Mouse (Mus musculus) layer of hippocampus, adult 18-20 months (tissue): ENCODE data around the gene Dph5. TPM values are rescaled to one million over a fixed set of nuclear protein-coding genes. Genes with fewer than 3 reads are reported as not detected.
"Not testable (repeated sequence)": the region's sequence is repeated elsewhere in the genome, so short reads cannot be mapped to it uniquely, and the experiment has no call there.

Source experiments
- DNase-seq, 2 experiments: peaks; one replicate each; pipeline ENCODE4 v3.0.0; 2022; ENCODE audit warnings: low spot score in 2 of 2
- total RNA-seq, 2 experiments: library from RNA; stranded (reverse); gene quantifications; 2 replicates each; pipeline ENCODE4 v1.2.3; 2021

Gene Dph5
- total RNA-seq, 2 experiments from 2014 or later = 11.1 to 13.4 TPM

DNA sequence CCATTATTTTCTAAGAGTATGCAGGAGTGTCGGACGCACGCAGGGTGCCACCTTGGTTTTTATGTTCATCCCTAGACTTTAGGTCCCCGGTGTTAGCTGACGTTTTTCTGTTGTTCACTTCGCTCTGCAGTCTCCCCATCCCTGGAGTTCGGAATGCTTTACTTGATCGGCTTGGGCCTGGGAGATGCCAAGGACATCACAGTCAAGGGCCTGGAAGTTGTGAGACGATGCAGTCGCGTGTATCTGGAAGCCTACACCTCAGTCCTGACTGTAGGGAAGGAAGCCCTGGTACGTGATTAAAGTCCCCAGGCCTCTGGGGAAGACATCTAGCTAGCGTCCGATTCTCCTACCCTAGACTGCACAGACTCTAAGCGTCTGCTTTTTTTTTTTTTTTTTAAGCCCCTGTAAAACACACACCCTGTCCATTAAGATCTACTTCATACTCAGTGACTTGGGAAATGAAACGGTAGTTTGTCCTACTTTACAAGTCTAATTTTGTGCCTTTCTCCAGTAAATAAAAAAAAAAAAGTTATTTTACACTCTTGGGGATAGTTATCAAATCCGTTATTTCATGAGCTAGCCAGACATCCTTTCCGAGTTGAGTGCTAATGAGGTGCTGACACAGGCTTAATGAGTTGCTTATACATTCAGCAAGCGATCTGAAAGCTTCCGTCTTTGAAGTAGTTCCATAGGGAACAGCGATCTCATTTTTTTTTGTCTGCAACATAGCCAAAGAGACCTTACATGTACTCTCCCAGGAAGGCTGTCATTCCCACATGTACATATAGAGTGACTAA, 871 bp downstream of the Dph5 start:
- DNase-seq = no peak

DNA sequence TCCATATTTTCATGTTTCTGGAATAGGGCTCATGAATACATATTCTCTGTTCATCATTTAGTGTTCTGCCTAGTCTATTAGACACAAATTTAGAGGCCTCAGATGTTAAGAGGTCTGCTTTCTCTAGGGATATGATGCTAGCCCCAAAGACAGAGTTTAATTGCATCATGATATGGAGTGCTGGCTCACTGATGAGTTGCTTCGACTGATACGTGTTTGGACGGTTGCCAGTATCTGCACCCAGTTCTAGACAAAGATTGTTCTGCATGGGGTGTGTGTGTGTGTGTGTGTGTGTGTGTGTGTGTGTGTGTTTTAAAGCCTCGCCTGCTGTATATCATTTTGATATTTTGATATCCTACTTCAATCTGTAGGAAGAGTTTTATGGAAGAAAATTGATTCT, 4.7 kb downstream of the Dph5 start:
- DNase-seq = no peak

DNA sequence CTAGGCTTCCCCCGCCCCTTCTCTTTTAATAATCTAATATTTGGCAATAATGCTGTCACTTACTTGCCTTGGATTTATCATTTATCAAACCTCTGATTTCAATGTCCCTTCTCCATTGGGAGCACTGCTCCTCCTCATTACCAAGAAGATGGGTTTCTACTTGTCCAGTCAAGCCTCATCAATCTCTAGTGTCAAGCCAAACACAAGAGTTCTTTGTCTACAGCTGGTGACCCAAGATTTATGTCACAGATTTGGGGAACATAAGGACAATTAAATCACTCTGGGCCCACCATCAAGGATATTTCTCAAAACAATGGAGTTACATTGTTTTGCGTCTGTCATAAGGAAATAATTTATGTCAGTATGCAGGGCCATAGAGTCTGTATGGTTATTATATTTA, 5.5 kb downstream of the Dph5 start:
- no peak for DNase-seq

DNA sequence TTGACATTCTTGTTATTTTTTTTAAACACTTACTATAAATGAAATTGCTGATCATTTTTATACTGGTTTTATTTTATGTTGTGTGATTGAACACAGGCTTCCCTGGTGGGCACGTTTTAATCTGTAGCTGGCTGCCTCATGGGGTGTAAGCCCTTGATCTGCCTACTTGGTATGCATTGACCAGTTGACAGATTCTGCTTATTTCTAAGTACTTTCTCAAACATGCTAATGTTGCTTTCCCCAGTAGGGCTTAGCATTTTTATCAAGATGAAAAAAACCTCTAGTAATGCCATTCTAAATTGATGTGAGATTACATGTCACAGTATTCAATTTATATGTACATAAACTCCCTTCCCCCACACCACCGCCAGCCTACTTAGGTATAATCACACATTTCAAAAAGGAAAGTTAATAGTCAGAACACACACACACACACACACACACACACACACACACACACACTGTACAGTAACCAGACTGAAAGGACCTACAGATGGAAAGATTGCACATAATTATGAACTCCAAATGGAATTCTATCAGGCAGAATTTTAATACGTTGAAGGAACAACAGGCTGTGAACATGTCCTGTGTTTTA, 10.8 kb downstream of the Dph5 start:
- DNase-seq = no peak

DNA sequence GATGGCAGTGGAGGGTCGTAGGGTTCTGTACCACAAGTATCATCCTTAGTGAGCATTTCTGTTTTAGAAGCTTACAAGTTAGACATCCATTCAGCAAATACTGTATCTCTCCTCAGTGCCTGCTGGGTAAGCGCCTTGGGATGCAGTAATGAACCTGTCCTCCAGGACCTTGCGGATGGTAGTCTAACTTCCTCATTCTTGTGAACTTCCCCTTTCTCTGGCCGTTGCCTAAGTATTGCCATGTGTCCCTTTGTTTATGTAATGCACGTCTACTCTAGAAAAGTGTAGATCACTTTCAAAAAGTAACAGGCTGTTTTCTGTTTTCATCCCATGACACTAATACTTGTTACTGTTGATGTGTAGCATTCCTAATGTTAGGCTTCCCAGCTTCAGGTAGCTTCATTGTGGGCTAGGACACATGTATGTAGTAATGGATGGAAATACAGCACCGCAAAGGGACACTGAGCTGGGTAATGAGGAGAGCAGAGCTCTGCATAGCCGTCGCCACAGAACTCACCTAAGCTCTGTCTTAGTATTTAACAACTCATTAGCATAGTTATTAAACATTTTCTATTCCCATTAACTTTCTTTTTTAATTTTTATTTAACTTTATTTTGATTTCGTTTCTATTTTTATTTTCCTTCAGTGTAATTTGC, 14.8 kb downstream of the Dph5 start:
- no peak for DNase-seq

DNA sequence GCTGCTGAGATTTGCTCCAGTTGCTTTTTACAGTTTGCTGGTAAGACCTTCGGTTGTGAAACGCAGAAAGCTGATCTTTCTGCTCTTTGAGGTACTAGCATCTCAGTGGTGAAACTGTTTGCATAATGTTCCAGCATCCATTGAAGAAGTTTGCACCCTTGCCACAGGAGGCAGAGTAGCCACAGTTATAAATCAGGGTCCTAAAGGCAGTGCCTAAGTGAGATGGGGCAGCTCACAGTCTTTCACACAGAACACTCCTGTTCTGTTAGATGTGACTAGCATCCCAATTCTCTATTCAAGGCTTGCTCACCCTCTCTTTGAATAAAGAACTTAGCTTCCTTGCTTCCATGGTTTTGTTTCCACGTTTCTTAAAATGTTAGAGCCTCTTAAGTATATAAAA, 17.4 kb downstream of the Dph5 start:
- DNase-seq = no peak

DNA sequence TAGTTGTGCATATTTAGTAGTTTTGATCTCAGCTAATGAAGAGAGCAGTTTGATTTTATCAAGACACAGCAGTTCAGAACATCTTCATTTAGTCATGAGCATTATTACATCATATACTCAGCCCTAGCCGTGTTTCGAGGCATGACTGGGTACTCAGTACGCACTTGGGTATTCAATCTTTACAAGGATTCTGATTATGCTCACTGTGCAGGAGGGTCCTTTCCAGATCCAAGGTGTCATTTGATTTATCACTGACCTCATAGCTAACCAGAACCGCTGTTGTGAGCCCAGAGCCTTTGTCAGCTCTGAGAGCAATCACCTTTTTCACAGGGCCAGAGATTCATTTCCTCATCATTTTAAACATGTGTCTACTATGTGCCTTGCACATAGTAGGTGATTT, 17.9 kb downstream of the Dph5 start:
- no peak for DNase-seq

DNA sequence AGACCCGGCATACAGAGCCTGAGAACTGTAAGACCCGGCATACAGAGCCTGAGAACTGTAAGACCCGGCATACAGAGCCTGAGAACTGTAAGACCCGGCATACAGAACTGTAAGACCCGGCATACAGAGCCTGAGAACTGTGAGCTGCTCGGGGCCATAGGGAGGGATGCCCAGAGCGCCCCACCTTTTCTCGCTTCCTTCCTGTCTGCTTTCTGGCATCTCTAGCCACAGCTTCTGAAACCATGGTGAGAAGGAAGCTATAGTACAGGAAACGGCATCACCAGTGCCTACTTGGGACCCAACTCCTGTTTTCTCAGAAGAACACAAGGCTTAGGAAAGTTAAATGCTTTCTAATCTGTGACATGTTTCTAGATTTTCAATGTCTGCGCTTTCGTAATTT, 19.8 kb downstream of the Dph5 start:
- not testable (repeated sequence) for DNase-seq

DNA sequence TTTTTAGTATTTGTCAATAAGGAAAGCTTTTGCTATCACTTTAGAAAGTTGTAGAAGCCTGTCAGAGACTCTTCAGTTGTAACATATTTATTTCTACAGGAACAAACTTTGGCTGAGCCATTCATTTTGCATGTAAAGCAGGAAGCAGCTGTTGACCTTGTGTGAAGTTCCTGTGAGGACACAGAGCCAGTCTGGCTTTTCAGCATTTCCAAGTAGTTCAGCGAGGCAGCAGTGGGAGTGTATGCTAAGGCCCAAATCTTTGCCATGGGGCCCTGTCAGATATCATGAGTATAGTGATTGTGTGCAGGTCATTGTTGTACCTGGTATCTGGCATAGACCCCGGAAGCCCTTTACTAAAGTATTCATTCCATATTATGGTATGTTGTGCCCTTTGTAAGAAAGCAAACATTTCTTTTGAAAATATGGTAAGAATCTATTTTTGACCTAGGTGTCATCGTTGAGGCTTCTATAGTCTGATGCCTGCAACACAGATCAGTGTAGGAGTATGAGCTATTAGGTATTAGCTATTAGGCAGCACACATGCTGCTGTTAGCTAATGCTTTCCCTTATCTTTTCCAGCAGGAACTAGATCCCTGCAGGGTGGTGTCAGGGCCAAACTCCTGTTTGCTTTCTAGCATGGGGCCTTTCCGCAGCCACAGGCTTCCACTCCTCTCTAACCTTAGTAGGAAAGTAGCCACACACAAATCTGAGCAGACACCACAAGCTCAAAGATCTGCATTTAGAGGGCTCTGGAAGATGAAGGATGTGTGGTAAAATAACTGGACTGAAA, 37.0 kb downstream of the Dph5 start:
- no peak for DNase-seq

DNA sequence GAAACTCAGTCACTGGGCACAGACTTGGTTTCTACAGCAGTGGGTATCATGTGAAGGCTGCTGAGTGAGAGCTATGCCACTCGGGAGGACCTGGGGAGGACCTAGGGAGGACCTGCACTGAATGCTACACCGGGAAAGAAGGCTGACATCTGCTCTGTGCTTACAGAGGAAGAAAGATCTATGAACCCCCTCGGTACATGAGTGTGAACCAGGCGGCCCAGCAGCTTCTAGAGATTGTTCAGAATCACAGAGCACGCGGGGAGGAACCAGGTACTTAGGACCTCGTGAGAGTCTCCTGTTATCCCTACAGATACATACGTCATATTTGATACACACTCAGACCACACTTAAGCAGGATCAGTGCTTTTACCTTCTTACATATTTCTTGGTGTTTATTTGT, 38.9 kb downstream of the Dph5 start:
- no peak for DNase-seq

DNA sequence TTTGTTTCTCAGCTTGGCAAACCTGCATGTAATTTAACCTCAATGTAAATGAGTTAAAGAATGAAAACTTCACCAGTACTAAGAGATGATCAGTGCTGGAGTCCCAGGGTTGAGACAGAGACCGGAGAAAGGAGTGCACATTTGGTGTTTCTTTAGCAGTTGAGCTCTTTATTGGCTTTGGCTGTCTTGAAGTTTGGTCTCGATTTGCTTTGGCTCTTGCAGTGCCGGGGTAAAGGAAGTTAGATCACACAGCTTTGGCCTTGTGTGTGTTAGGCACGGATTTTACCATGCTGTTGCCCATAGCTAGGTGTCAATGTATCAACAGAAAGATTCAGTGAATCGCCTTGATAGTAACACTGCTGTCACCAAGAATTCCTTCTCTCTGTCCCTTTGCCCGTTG, 44.1 kb downstream of the Dph5 start:
- DNase-seq = no peak

DNA sequence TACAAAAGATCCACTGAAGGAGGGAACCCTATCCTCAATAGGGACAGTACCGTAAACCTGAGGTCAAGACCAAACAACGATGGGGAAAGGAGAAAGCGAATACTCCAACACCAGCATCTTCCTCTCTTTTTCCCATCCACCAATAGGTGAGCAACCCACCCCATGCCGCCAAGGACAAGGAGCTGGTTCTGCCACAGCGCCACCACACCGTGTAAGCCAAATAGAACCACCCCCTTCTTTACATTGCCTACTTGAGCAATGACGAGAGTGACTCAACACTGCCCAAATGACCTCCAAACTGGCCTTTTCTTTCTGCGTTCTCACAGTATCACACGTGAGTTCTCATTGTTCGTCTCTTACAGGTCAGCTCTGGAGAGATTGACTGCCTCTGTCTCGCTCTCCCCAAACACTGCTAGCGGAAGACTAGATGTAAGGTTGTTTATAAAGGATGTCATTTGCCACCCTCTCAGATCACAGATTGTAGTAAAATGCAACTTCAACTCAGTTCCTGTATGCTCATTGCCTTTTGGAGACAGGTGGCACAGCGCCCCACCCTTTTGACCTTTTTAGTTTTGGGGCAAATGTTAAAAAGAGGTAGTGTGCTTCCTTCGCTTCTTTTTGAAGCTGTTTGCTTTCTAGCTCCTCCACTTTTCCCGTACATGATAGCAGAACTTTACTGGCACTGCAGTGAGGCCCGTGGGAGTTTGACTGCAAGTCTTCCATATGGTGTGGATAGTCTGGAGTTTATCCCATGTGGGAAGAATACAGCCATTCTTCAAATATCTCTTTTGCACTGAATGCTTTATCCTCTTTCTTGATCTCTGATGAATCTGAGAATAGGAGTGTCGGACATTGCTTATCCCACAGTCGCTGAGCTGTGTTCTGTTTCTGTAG, 45.9 kb downstream of the Dph5 start:
- DNase-seq = peak; percentile 51 to 68

DNA sequence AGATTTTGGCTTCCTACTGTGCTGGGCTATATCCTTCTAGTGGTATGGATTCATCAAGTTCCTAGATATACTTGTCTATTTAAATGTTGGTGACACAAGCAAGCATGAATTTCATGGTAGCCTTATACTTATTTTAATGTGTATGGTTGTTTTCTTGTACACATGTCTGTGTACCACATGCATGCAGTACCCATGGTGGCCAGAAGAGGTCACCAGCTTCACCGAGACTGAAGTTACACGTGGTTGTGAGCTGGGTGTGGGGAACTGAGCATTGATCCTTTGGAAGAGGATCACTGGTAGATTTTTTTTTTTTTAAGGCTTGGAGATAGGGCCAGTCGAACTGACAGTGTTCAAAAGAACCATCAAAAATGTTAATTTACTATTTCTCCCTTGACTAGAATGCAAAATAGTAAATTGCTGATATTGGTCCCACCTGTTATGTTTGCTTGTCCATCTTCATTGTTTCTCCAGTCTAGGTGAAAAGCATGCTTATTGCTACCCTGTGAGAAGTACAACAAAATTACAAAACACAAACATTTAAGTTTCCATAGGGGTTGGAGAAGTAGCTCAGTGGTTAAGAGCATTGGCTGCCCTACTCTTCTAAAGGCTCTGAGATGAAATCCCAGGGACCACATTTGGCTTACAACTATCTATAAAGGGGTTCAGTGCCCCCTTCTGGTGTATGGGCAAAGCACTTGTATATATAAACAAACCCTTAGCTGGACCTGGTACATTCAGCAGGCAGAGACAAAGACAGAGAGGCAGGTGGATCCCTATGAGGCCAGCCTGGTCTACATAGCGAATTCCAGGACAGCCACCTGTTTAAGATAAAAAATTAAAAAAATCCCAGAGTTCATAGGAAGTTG, 49.3 kb downstream of the Dph5 start:
- DNase-seq = peak in 1 of 2 experiments; percentile 41

DNA sequence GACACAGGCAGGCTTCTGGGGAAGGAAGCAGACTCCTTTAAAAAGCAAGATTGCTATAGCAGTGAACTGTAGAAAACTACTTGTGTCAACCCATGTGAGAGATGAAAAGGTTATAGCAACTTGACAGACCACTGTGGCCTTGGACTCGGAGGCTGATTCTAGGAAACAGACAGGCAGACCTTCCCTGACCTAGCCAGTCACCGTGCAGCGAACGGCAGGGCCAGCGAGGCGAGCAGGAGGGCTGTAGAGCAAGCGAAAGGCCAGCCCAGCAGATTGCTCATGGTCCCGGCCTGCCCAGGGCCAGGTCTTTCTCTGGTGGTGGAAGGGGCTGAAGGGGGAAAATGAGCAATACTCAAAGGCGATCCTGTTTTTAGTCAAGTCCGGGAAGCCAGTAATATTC, 50.2 kb downstream of the Dph5 start:
- DNase-seq = no peak

DNA sequence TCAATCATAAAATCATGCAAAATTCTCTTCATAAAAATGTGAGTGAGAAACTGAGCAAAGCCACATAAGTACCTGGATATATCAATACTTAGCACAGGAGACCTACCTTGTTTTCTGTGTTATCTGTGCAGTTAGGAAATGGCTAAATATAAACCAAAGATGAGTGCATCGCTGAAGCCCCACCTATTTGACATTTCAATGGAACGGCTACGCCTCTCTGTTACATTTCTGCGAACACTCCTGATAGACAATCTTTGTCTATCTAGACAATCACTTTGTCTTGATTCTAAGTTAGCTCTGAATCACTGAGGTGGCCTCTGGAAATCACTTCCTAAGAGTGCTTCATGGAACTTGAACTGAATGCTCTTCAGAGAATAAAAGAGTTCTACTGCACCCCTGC, 52.9 kb downstream of the Dph5 start:
- DNase-seq = no peak

DNA sequence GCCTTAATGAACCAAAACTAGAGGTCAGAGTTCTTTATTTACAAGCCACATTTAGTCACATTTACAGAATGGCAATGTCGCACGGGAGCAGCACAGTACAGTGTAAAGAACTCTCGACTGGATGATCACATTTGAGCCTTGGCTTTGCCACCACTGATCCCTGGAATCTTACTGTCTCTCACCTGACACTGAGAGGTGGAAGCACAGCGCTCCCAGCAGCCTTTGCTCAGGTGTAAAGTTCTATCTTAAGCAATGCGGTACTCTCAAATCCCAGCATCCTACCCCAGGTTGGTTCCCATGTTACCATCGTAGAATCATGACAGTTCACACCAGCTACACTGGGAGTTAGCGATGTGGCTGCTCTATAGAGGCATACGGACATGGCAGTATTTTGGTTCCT, 53.8 kb downstream of the Dph5 start:
- DNase-seq = no peak

DNA sequence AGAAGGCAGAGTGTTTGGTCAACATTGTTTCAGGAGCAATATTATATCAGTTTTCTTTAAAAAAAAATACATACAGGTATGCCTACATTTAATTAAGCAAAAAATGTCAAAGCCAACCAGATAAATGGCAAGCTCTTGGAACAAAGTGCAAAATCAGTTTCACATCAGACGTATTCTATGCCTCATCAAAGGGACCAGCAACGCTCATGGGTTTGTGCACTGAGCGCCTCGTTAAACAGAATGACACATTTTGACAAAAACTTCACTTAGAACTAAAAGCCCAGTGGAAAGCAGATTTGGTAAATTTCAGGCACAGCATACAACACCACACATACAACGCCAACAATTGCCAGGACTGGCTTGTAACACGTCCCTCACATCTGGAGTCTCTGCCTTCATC, 56.7 kb downstream of the Dph5 start:
- DNase-seq = no peak

DNA sequence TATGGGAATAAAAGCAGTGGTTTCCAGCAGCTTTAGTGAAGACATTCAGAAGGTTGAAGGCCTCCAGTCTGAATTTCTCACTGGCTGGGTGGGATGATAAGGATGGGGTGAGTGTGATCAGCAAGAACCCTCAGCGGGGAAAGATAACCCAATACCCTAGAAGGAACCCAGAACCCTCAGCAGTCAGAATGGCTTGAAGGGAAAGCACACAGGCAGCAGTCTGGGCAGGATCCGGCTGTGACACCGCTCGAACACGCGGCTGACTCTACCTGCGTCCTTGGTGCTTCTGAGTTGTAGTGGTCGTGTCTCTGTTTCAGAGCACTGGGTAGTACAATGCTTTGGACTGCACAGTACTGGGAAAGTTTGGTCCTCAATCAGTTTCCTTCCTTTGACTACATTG, 58.6 kb downstream of the Dph5 start:
- no peak for DNase-seq

DNA sequence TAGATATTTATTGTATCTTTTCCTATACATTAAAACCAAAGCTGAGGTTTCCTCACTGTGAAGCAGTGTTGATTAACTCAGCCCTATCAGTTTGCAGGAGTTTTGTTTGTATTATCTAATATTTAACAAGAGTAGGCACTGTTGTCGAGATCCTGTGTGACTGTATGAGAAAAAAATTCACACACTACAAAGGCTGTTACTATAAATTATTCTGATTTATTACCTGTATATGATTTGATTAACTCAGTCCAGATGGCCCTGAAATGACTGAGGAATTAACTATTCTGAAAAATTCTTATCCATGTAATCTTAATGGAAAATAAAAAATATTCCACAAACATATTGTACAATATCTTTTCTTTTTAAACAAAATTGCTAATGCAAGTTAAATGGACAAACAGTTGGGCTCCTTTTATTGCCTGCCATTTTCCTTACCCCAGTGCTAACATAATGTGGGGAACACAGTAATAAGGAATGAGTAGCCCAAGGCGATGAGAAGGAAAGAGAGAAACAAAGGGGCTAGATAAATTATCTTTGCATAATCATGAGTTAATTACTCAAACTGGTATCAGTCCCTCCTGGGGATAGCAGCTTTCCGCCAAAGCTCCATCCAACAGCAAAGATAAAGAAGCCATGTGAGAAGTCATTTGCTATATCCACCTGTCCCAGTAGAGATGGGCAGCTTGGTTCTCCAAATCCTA, 61.7 kb downstream of the Dph5 start:
- no peak for DNase-seq
